Mouse (Mus musculus) midbrain, embryonic 16.5 days (tissue): ENCODE measurements at regions not wholly inside any gene's neighbourhood (a gene's known extent, or its start where the extent isn't known, plus 50 kb on each side); places are given as distances from the start of the nearest gene placed in this dataset.

Experiments used
- ATAC-seq: fragments of 200-750 bp; cut with Nextera tagmentation; 2 replicates; pipeline ENCODE4 v1.8.0; 2017; ENCODE audit warnings: moderate TSS enrichment
- H3K27ac ChIP-seq: fragments of 300-500 bp; sonication (generic); 2 replicates; pipeline ENCODE4 v1.5.1; 2014; ENCODE audit warnings: mild to moderate bottlenecking, low read length, mixed read lengths
- H3K27me3 ChIP-seq: fragments of 300-500 bp; sonication (generic); 2 replicates; pipeline ENCODE4 v1.6.1; 2014; ENCODE audit warnings: low read depth, low read length, mixed read lengths; ENCODE audit not compliant: control insufficient read depth, insufficient read depth
- H3K36me3 ChIP-seq: fragments of 300-500 bp; sonication (generic); 2 replicates; pipeline ENCODE4 v1.6.1; 2014; ENCODE audit warnings: mild to moderate bottlenecking, low read length, moderate library complexity, mixed read lengths; ENCODE audit not compliant: control insufficient read depth, insufficient read depth
- H3K4me1 ChIP-seq: fragments of 300-500 bp; sonication (generic); 2 replicates; pipeline ENCODE4 v1.6.1; 2014; ENCODE audit warnings: mild to moderate bottlenecking, low read length, mixed read lengths; ENCODE audit not compliant: control insufficient read depth, insufficient read depth
- H3K4me2 ChIP-seq: fragments of 300-500 bp; sonication (generic); 2 replicates; pipeline ENCODE4 v1.6.1; 2014; ENCODE audit warnings: mild to moderate bottlenecking, low read length, mixed read lengths
- H3K4me3 ChIP-seq: fragments of 300-500 bp; sonication (generic); 2 replicates; pipeline ENCODE4 v1.5.1; 2014; ENCODE audit warnings: low read depth, mild to moderate bottlenecking, low read length, moderate library complexity, mixed read lengths
- H3K9ac ChIP-seq: fragments of 300-500 bp; sonication (generic); 2 replicates; pipeline ENCODE4 v1.6.1; 2014; ENCODE audit warnings: low read depth, low read length, mixed read lengths
- H3K9me3 ChIP-seq: fragments of 300-500 bp; sonication (generic); replicated peaks from 2 replicates; pipeline ENCODE4 v1.6.1; 2014; ENCODE audit warnings: mild to moderate bottlenecking, low read length, mixed read lengths; ENCODE audit not compliant: control insufficient read depth, poor library complexity, severe bottlenecking
- WGBS: fragments of 180-500 bp; shearing (Covaris S2); extraction: QIAGEN DNeasy Blood & Tissue Kit; methylation state at CpG from one replicate; pipeline ENCODE4 v1.1.7; 2014; 5-methylcytosine and 5-hydroxymethylcytosine counted together

DNA sequence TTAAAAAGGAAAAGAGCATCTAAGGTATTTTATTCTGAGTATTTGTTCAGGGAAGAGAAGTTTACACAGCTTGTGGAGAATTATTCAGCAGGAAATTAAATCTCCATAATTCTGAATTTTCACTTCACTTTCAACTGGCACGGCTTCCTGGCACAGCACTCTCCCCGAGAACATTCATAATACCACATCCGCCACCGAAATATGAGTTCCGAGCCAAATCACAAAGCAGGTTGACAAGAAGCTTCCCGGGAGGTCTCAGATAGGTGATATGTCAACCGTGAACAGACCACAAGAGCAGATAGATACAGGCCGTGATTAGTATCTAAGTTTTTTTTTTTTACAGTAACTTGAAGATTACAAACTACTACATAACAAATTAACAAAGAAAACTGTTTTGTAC lies 473.9 kb downstream of the Synb start:
- H3K9ac ChIP-seq = no peak overlapping the region
- H3K4me2 ChIP-seq = no peak overlapping the region
- H3K4me1 ChIP-seq = no peaks in the 10 kb centered on the region
- H3K36me3 ChIP-seq = no peaks in the 10 kb centered on the region
- no peaks in the 10 kb centered on the region for H3K27me3 ChIP-seq
- no peak overlapping the region for H3K4me3 ChIP-seq
- no peak for ATAC-seq
- H3K9me3 ChIP-seq = no peaks in the 10 kb centered on the region
- H3K27ac ChIP-seq = no peak overlapping the region
- 84% methylated on average over 8 of the region's 8 CpGs for WGBS

DNA sequence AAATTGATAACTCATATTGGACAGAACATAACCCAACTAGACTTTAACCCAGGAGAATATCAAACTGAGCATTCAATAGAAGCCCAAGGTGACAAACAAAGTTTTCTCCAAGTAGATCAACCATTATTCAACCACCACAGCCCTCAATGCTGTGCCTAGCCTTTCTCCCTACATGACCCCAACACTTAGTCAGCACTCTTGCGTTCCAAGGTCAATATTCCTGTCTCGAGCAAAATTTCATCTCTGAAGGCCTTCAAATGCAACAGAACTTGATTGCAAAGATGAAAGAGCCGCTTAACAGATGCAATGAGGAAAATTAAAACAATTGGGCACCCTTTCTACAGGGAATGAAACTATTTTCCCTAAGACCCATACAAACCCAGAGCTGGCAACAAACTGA lies 485.1 kb downstream of the Synb start:
- no peak for ATAC-seq
- H3K9me3 ChIP-seq = no peaks in the 10 kb centered on the region
- H3K36me3 ChIP-seq = no peaks in the 10 kb centered on the region
- H3K4me1 ChIP-seq = no peaks in the 10 kb centered on the region
- WGBS = 90% methylated on average over 3 of the region's 3 CpGs
- no peak overlapping the region for H3K27ac ChIP-seq
- no peak overlapping the region for H3K9ac ChIP-seq
- H3K4me3 ChIP-seq = no peak overlapping the region
- H3K27me3 ChIP-seq = no peaks in the 10 kb centered on the region
- no peak overlapping the region for H3K4me2 ChIP-seq

DNA sequence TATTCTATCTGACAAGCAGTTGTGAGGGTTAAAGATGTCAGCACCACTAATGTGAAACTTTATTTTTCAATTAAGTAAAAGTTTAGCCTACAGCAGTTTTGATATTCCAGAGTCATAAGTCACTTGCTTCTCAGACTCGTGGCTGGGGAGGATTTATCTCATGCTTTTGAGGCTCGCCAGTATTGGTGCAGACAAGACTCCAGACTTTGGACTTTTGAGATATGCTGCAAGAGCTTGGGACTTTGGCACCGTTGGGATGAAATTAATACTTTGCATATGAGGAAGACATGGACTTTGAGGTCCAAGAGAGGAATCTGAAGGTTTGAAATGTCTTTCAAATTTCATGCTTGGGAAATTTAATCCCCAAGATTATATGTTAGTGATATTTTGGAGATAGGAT lies 486.2 kb downstream of the Synb start:
- Histone ChIP-seq H3K4me1 (no peaks in the 10 kb centered on the region), H3K9me3 (no peaks in the 10 kb centered on the region), H3K36me3 (no peaks in the 10 kb centered on the region), H3K27me3 (no peaks in the 10 kb centered on the region), H3K9ac (no peak overlapping the region), H3K4me3 (no peak overlapping the region), H3K27ac (no peak overlapping the region), H3K4me2 (no peak overlapping the region)
- no peak for ATAC-seq
- WGBS = 79% methylated on average over 3 of the region's 3 CpGs

DNA sequence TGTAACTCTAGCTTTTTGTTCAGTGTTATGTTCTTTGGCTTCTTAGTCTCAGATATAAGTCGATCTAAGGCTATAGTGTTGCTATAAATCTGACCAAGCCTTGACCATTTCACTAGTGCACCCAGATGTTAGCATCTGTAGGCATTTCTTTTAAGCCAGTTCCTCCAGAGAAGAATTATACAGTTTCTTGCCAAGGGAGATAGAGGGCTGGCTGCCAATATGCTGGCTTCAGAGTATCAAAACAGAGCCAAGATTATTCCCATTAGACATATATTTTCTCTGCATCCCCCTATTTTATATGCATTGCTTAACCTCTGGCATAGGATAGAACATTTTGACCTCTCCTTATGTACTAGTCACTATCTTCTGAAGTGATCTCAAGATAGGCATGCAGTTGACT lies 487.5 kb downstream of the Synb start:
- ATAC-seq = no peak
- H3K4me2 ChIP-seq = no peak overlapping the region
- no peaks in the 10 kb centered on the region for H3K27me3 ChIP-seq
- no peak overlapping the region for H3K27ac ChIP-seq
- no peaks in the 10 kb centered on the region for H3K36me3 ChIP-seq
- WGBS = 78% methylated on average over 1 of the region's 1 CpGs
- H3K9me3 ChIP-seq = no peaks in the 10 kb centered on the region
- no peak overlapping the region for H3K4me3 ChIP-seq
- H3K9ac ChIP-seq = no peak overlapping the region
- H3K4me1 ChIP-seq = no peaks in the 10 kb centered on the region

DNA sequence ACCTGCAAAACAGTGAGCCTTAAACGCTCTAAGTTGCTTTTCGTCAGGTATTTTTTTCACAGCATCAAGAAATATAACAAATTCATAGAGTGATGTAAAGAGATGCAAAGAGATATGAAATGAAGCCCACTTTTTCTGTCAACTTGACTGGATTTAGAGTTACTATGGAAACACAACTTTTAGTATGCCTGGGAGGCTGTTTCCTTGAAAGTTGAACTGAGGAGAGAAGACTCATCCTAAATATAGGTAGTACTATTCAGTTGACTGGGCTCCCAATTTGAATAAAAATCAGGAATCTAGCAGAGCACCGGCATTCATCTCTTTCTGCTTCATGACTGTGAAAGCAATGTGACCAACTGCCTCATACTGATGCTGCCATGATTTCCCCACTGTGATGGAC lies 509.7 kb downstream of the Synb start:
- Histone ChIP-seq H3K36me3 (no peaks in the 10 kb centered on the region), H3K4me1 (no peaks in the 10 kb centered on the region), H3K4me3 (no peak overlapping the region), H3K4me2 (no peak overlapping the region), H3K9me3 (no peaks in the 10 kb centered on the region; the same call in 1 of the 2 replicates), H3K27me3 (no peaks in the 10 kb centered on the region), H3K27ac (no peak overlapping the region), H3K9ac (no peak overlapping the region)
- ATAC-seq = no peak
- 97% methylated on average over 3 of the region's 3 CpGs for WGBS

DNA sequence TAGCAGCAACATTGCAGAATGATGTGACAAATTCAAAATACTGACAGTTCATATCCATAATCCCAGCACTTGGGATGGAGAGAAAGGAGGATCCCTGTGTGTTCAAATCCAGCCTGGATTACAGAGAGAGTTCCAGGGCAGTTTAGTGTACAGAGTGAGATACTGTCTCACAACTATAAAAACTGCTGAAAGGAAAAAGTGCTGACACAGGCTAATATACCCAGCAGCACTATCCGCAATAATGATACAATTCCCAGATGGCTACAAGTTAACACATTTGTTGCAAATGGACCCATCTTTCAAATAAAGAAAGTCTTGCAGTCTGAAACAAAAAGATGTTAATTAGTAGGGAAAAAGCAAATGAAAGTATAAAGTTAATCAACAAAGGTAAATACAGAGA lies 510.9 kb downstream of the Synb start:
- H3K4me3 ChIP-seq = no peak overlapping the region
- no peaks in the 10 kb centered on the region for H3K4me1 ChIP-seq
- H3K9me3 ChIP-seq = no peaks in the 10 kb centered on the region; the same call in 1 of the 2 replicates
- no peak overlapping the region for H3K9ac ChIP-seq
- WGBS = 98% methylated on average over 1 of the region's 1 CpGs
- H3K4me2 ChIP-seq = no peak overlapping the region
- H3K27me3 ChIP-seq = no peaks in the 10 kb centered on the region
- no peak overlapping the region for H3K27ac ChIP-seq
- no peaks in the 10 kb centered on the region for H3K36me3 ChIP-seq
- ATAC-seq = no peak

DNA sequence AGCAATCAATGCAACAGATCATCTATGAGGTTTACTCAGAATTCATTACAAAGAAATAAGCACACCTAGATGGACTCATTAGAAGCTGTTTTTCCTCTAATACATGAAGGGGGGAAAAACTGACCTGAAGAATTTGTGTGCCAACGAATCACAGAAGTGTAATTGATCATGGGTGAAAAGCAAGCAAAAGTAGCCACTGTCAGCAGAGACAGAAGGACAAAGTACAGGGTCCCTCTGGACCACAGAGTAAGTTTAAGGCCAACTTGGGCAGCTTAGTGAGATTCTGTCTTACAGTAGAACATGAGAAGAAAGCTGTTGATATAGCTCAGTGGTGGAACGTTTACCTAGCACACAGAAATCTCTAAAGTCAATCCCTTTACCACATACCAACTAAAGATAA lies 523.7 kb downstream of the Synb start:
- no peak overlapping the region for H3K9ac ChIP-seq

DNA sequence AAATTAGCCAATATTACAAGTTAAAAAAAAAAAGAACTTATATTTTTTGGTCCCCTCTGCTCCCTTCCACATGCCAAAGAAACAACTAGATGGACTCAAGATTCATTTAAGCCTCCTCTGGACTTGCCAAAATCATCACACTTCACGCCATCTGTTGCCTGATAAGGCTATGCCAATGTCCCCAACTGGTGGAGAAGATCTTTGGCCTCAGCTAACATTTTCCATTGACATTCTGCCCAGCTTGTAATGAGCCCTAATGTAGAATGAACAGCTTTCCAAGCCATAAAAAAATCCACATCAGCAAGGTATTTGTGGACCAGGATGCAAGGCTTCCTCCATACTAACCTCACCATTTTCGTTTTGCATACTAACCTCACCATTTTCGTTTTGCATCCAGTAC lies 531.2 kb downstream of the Synb start:
- H3K27ac ChIP-seq = no peak overlapping the region
- H3K27me3 ChIP-seq = no peaks in the 10 kb centered on the region
- H3K4me3 ChIP-seq = no peak overlapping the region
- no peaks in the 10 kb centered on the region for H3K36me3 ChIP-seq
- H3K9ac ChIP-seq = no peak overlapping the region
- H3K4me2 ChIP-seq = no peak overlapping the region
- H3K4me1 ChIP-seq = no peaks in the 10 kb centered on the region
- ATAC-seq = no peak
- 83% methylated on average over 3 of the region's 3 CpGs for WGBS
- H3K9me3 ChIP-seq = no peaks in the 10 kb centered on the region

More for the DNA sequence above, 523.7 kb downstream of the Synb start:
- Histone ChIP-seq H3K4me3 (no peak overlapping the region), H3K36me3 (no peaks in the 10 kb centered on the region), H3K9me3 (no peaks in the 10 kb centered on the region), H3K27ac (no peak overlapping the region), H3K4me2 (no peak overlapping the region), H3K4me1 (no peaks in the 10 kb centered on the region), H3K27me3 (no peaks in the 10 kb centered on the region)
- ATAC-seq = no peak
- WGBS = 82% methylated on average over 2 of the region's 2 CpGs

DNA sequence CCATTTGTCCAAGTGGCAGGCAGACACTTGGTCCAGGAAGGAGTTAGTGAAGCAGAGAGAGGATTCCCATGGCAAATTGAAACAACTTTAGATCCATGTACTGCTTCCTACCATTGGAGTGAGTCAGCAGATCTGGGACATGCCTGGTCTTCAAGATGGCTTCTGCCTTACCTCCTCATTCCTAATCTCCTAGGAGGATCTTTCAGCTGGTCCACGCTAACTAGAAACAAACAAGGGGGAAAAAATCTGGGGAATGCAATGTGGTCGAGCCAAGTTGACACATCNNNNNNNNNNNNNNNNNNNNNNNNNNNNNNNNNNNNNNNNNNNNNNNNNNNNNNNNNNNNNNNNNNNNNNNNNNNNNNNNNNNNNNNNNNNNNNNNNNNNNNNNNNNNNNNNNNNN lies 549.4 kb downstream of the Synb start:
- Histone ChIP-seq H3K4me1 (no peaks in the 10 kb centered on the region), H3K4me3 (no peak overlapping the region), H3K36me3 (no peaks in the 10 kb centered on the region), H3K27ac (no peak overlapping the region), H3K27me3 (no peaks in the 10 kb centered on the region), H3K4me2 (no peak overlapping the region), H3K9me3 (no peaks in the 10 kb centered on the region), H3K9ac (no peak overlapping the region)
- ATAC-seq = no peak
- WGBS = 73% methylated on average over 2 of the region's 2 CpGs

DNA sequence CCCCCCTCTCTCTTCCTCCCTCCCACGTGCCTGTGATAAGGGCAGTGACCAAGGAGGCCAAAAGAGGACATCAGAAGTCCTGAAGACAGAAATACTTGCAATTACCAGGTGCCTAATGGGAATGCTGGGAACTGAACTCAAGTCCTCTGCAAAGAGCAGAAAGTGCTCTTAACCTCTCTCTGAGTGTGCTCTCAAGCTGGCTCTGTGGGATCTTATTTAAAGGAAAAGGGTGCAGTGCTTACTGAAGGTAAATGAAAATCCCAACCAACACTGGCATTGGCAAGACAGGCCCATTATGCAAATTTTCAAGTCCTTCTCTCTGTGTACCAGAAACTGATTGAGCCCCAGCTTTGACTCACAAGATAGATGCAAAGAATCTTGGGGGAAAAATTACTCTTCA lies 555.6 kb downstream of the Synb start:
- H3K27ac ChIP-seq = no peak overlapping the region
- WGBS = no CpG with 5 or more reads among the region's 1 CpGs
- ATAC-seq = no peak

More for the DNA sequence above, 555.6 kb downstream of the Synb start:
- H3K4me1 ChIP-seq = no peaks in the 10 kb centered on the region
- no peak overlapping the region for H3K4me2 ChIP-seq
- no peak overlapping the region for H3K4me3 ChIP-seq
- H3K9ac ChIP-seq = no peak overlapping the region
- no peaks in the 10 kb centered on the region for H3K9me3 ChIP-seq
- H3K36me3 ChIP-seq = no peaks in the 10 kb centered on the region
- H3K27me3 ChIP-seq = no peaks in the 10 kb centered on the region
